In the genomic region with DNA sequence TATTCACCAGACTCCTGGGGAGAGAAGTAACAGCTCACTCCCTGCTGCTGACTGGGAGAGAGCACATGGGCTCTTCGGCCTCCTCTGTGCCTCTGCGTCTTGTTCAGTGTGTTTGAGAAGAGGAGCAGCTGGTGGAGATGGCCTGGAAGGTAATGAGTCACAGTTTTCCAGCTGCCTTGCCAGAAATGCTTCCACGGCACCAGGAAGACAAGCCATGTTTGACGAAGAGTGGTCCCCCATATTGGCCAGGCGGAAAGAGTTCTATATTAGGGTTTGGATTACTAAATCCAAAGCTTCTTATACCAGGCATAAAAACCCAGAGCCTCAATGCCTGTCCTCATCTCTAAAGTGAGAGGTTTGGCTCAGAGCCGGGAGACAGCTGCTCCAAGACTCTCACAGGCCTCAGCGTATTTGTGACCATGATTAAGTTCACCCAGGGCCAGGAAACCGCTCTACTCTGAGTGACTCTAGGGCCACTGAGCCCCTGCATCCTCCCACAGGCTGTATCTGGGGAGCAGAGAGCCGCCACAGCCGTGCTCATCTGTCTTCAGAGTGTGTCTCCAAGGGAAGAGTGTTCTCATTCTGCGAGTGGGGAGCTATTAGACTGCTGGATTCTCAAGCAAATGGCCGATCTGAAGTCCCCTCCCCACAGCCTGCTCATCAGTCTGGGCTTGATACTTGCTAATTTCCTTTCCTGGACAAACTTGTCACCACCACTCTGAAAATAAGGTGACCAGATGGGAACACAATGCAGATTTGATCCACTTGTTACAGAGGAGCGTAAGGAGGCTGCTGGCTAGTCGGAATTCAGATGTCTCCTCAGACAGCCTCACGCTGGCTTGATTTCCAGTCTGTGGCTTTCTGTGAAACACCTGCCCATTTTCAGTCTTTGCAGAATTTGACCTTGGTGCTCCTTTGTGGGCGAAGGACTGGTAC, we compare ENCODE assay signal across 9 mouse cellular contexts.
DNase-seq lines count a peak whose midpoint lies in the region; ATAC-seq and TF ChIP-seq lines count a peak whose summit lies in the region.
"Had no signal": no experiment of that assay in that cellular context is flagged by ENCODE, and none has a peak within 500 bp of the region (broad histone marks: within the 10 kb centered on the region; RNA-seq: fewer than 3 reads in every experiment).

No protein-coding gene starts in this region.

- H3ac ChIP-seq in C2C12 (ENCODE audit: control insufficient read depth, insufficient read length, low read depth) = no peak overlapping the region

- 64% methylated on average over 16 of the region's 16 CpGs for WGBS in intestine, postnatal 0 days
- 48% methylated on average over 16 of the region's 16 CpGs for WGBS in neural tube, embryonic 14.5 days

- no peaks in the 10 kb centered on the region for H3K79me3 ChIP-seq in C2C12 (ENCODE audit: low read depth)

- H3K9ac ChIP-seq in intestine, postnatal 0 days (ENCODE audit: low read depth, low read length) = no peak overlapping the region
- no peak overlapping the region for H3K9ac ChIP-seq in neural tube, embryonic 14.5 days (replicated peaks; ENCODE audit: low read depth, low read length)
- H3K9ac ChIP-seq: limb, embryonic 15.5 days; stomach, embryonic 15.5 days had no signal

- H3K9me3 ChIP-seq in intestine, postnatal 0 days (ENCODE audit: control insufficient read depth) = no peaks in the 10 kb centered on the region
- no peaks in the 10 kb centered on the region for H3K9me3 ChIP-seq in neural tube, embryonic 14.5 days (ENCODE audit: control insufficient read depth, low read length)
- H3K9me3 ChIP-seq: limb, embryonic 15.5 days; stomach, embryonic 15.5 days had no signal

- peak; percentile 60 for DNase-seq in NIH3T3 (ENCODE audit: low read depth)
- DNase-seq in frontal cortex, postnatal 36 days (ENCODE audit: low spot score in 2 of 2) = peak; percentile 75 to 80
- no peak for DNase-seq in embryo, embryonic 9.5 days (ENCODE audit: extremely low spot score)

- no peaks in the 10 kb centered on the region for H3K36me3 ChIP-seq in C2C12 (ENCODE audit: control insufficient read depth, insufficient read depth)
- no peaks in the 10 kb centered on the region for H3K36me3 ChIP-seq in intestine, postnatal 0 days (ENCODE audit: control insufficient read depth, insufficient read depth)
- no peaks in the 10 kb centered on the region for H3K36me3 ChIP-seq in neural tube, embryonic 14.5 days (ENCODE audit: control insufficient read depth, insufficient read depth, low read length)
- H3K36me3 ChIP-seq: limb, embryonic 15.5 days; stomach, embryonic 15.5 days had no signal

- no peak for ATAC-seq in intestine, postnatal 0 days
- ATAC-seq in neural tube, embryonic 14.5 days (ENCODE audit: low read depth) = peak; percentile 67
- no peak for ATAC-seq in CD4-positive, CD25-positive, alpha-beta regulatory T cell, adult 4 months

- H3K4me2 ChIP-seq in intestine, postnatal 0 days (replicated peaks; ENCODE audit: low read depth) = no peak overlapping the region
- no peak overlapping the region for H3K4me2 ChIP-seq in neural tube, embryonic 14.5 days (ENCODE audit: low read depth, low read length)
- H3K4me2 ChIP-seq: limb, embryonic 15.5 days; stomach, embryonic 15.5 days had no signal

- H3K4me1 ChIP-seq in intestine, postnatal 0 days (replicated peaks; ENCODE audit: control insufficient read depth, insufficient read depth, low read length) = no peaks in the 10 kb centered on the region
- H3K4me1 ChIP-seq in neural tube, embryonic 14.5 days (ENCODE audit: control insufficient read depth, insufficient read depth, low read length) = peaks cover 5% of the 10 kb centered on the region; the same call in 1 of the 2 replicates
- H3K4me1 ChIP-seq: limb, embryonic 15.5 days; stomach, embryonic 15.5 days had no signal

- no peak for TF ChIP-seq CTCF in C2C12 (IDR thresholded peaks at IDR 0.05; ENCODE audit: control insufficient read depth, insufficient read depth, insufficient read length)
- no peak for TF ChIP-seq CTCF in intestine, postnatal 0 days (IDR thresholded peaks at IDR 0.05; ENCODE audit: low read depth)

- no peak overlapping the region for H3K4me3 ChIP-seq in C2C12 (ENCODE audit: insufficient read depth, poor library complexity, severe bottlenecking)
- no peak overlapping the region for H3K4me3 ChIP-seq in intestine, postnatal 0 days (ENCODE audit: low read depth, low read length)
- no peak overlapping the region for H3K4me3 ChIP-seq in neural tube, embryonic 14.5 days (ENCODE audit: low read depth, low read length)
- H3K4me3 ChIP-seq: limb, embryonic 15.5 days; stomach, embryonic 15.5 days had no signal

- no peaks in the 10 kb centered on the region for H3K27me3 ChIP-seq in C2C12 (ENCODE audit: control insufficient read depth, insufficient read depth, insufficient read length)
- H3K27me3 ChIP-seq in intestine, postnatal 0 days (replicated peaks; ENCODE audit: control insufficient read depth, insufficient read depth, low read length) = no peaks in the 10 kb centered on the region
- no peaks in the 10 kb centered on the region for H3K27me3 ChIP-seq in neural tube, embryonic 14.5 days (ENCODE audit: control insufficient read depth, insufficient read depth, low read length)
- H3K27me3 ChIP-seq: limb, embryonic 15.5 days; stomach, embryonic 15.5 days had no signal

- H3K79me2 ChIP-seq in C2C12 (ENCODE audit: control insufficient read depth, insufficient read depth) = no peaks in the 10 kb centered on the region

- peak overlapping the region; percentile 21; the same call in 1 of the 2 replicates for H3K27ac ChIP-seq in intestine, postnatal 0 days (ENCODE audit: low read depth, low read length)
- peak overlapping the region; percentile 48; the same call in 1 of the 2 replicates for H3K27ac ChIP-seq in neural tube, embryonic 14.5 days (ENCODE audit: low read depth, low read length)
- H3K27ac ChIP-seq: limb, embryonic 15.5 days; stomach, embryonic 15.5 days had no signal

TF ChIP-seq in C2C12, 6 proteins besides CTCF, POLR2A, EP300 and RAD21:
- no peak for TF ChIP-seq MYOG (IDR thresholded peaks at IDR 0.05; ENCODE audit: control insufficient read depth, extremely low read depth, insufficient read length)
- no peak for TF ChIP-seq MAX (IDR thresholded peaks at IDR 0.05)
- TF ChIP-seq FOSL1 (IDR thresholded peaks at IDR 0.05; ENCODE audit: insufficient read depth, low read length, poor library complexity, severe bottlenecking) = no peak
- TF ChIP-seq CEBPB (IDR thresholded peaks at IDR 0.05; ENCODE audit: low read depth) = no peak
- TF ChIP-seq MYOD1 (IDR thresholded peaks at IDR 0.05; ENCODE audit: control insufficient read depth, insufficient read length, low read depth) = peak; percentile 30
- TF ChIP-seq USF1 (IDR thresholded peaks at IDR 0.05; ENCODE audit: low read depth) = no peak
TF ChIP-seq in C2C12: peak in this region for 1.
